Mouse (Mus musculus): ENCODE measurements around the gene Fxyd7.

The Fxyd7 gene

DNA sequence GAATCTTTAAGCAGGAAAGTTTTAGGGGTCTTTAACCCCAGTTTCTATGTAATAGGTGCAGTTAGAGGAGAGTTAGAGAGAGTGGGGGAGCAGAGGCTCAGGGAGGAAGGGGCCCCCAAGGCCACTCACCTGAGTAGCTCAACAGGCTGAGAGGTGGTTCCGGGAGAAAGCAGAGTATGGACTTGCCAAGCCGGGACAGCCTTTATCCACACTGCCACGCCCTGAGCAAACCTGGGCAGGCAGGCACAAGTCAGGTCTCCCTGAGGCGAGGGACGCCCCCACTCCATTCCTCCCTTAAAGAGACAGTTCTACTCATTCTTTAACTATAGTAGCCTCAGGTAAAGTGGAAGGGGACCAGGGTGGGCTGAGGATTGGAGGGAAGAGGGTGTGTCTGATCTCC, 25.2 kb upstream of the Fxyd7 start, which contains the start of gene Fxyd3:
Fxyd3 (minus strand) TSS at position 213 of the 400 bp plus-strand sequence.
- DNase-seq (ENCODE audit: low spot score) = no peak

DNA sequence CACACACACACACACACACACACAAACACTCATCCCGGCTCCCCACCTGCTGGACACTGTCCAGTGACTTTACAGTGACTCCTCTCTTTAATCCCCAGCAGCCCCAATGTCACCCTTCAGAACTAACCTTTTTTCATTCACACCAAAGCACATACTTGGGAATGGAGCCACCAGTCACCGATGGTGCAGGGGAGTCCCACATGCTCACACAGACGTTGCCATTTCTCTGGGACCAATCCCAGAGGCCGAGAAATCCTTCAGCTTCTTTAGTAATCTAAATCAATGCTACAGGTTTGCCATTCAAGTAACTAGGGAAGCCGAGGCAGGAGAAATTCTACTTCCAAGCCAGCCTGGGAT, 23.4 kb upstream of the Fxyd7 start:
- DNase-seq (ENCODE audit: low spot score) = no peak

DNA sequence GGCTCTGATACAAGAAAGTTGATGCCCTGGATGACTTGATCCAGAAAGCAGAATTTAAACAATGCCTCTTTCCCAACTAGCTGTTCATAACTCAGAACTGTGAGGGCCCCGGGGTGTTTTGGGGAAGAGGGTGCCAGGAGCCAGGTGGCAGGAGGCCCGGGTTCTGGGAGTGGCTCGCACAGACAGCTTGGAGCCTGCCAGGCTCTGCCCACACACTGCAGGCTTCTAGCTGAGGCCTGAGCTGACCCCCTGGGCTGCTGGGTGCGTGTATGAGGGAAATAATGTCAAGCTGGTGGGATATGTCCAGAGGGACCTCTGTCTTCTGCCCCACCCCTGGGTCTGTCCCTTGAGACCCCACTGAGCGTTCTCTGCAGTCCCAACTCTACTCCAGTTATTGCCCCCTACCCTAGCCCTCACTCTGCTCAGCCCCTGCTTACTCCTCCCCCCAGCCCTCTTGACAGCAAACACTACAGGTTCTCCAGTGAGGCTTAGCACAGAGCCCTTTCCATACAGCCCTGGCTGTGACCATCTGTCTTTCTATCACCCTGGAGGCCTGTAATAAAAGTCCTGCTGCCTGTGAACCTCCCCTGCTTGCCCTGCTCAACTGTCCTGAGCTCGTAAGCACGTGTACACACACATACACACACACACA, 22.9 kb upstream of the Fxyd7 start:
- no peak for DNase-seq (ENCODE audit: low spot score)

DNA sequence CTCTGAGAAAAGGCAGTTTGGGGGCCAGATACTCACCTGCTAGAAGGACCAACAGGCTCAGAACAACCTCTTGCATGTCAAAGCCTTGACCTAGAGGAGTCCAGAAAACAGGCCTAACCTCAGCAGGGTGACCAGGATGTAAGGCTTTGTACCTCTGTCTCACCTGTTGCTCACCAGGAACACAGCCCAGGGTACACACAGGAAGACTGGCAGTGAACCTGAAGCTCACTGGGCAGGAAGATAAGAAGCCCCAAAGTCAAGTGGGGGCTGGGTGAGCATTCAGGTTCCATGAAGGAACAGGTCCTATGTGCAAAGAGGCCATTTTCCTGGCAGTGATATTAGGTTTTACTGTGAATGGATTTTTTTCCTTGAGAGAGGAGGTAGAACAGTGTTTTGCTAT, 22.3 kb upstream of the Fxyd7 start:
- no peak for DNase-seq (ENCODE audit: low spot score)

DNA sequence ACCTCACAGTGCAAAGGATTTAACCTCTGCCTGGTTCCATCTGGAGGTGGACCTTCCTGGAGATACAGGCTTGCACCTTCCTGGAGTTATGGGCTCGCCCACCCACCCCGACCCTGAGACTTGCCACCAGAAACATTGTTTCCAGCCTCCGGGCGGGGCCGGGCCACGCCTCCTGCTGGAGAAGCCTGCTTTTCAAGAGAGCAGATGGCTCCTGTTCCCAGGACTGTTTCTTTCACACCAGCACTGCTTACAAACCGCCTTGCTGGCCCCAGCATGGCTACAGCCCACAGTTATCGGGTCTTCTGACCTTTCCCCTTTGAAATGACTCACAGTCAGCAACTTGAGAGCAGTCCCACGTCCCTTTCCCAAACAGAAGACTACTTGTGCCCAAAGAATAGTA, 21.1 kb upstream of the Fxyd7 start:
- no peak for DNase-seq (ENCODE audit: low spot score)

DNA sequence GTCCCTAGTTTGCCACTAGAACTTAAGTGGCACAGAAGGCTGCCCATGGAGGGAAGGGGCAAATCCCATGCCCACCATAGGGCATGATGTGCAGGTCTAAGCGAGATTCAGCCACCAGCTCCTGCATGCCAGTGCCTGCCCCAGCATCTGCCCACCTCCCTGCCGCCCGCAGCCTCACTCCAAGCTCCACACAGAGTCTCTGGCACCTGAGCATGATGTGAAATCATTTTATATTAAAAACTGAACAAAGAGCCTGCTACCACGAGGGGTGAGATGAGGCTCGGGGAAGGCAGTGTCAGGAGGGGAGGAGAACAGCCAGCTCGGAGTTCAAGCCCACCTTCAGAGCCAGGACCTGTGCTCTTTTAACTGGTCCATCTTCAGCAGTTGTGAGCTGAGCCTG, 19.1 kb upstream of the Fxyd7 start:
- DNase-seq (ENCODE audit: low spot score) = no peak

DNA sequence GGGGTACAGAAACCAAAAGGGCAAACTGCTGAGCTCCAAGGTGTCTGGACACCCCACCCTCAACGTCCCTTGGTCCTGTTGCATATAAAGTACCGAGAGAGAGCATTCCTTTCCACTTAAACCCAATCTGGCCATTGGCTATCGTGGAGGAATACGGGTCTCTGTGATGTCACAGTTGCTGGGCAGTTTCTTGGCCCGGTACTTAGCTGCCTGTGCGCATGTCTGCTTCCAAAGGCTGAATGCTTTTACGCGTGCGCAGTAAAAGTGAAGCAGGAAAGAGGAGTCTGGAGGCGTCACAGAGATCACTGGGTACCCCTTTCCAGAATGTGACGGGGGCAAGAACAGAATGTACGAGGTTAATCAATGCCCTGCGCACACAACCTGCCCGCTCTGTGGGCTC, 18.2 kb upstream of the Fxyd7 start:
- DNase-seq (ENCODE audit: low spot score) = no peak

DNA sequence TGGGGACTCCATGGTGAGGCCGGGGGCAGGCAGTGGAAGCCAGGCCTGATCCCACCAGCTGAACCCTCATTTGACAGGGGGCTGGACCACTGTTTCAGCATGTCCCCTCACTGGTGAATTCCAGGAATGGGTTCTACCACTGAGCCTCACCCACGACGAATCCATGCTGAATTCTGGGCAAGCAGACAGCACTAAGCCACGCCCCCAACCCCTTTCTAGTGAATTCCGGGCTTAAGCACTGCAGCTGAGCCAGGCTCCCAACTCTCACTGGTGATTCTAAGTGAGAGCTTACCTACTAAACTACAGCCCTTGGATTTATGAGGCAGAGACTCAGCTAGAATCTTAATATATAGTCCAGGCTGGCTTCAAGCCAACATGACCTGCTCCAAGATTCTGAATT, 16.6 kb upstream of the Fxyd7 start:
- DNase-seq (ENCODE audit: low spot score) = no peak

DNA sequence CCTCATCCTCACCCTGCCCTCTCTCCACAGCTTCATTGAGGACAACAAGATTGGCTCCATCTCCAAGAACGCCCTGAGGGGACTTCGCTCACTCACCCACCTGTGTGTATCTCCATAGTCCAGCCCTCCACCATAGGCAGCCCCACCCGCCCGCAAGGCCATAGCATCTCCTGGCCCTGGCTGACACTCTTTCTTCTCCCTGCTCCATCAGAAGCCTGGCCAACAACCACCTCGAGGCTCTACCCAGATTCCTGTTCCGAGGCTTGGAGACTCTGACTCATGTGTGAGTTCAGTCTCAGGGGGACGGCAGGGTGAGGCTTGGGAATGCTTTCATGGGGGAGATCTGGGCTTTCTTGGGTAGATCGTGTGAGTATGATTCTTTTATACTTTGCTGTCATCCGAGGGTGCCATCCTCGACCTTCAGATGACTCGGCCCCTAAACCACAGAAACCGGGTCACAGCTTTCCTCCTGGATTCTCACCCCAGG, 11.8 kb upstream of the Fxyd7 start:
- no peak for DNase-seq (ENCODE audit: low spot score)

DNA sequence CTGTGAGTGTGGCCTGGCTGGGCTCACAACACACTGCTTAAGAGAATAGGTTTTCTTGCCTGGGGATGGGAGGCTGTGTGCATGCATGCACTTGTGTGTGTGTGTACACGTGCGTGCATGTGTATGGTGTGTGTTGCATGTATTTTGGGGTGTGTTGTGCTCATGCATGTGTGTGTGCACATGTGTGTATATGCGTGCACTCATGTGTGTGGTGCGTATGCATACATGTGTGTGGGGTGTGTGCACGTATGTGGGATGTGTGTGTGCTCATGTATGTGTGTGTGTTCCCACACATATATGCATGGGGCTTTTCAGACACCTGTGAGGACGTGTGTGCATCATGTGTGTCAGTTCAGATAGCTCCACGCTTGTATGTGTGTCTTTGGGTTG, 9.3 kb upstream of the Fxyd7 start:
- no peak for DNase-seq (ENCODE audit: low spot score)

DNA sequence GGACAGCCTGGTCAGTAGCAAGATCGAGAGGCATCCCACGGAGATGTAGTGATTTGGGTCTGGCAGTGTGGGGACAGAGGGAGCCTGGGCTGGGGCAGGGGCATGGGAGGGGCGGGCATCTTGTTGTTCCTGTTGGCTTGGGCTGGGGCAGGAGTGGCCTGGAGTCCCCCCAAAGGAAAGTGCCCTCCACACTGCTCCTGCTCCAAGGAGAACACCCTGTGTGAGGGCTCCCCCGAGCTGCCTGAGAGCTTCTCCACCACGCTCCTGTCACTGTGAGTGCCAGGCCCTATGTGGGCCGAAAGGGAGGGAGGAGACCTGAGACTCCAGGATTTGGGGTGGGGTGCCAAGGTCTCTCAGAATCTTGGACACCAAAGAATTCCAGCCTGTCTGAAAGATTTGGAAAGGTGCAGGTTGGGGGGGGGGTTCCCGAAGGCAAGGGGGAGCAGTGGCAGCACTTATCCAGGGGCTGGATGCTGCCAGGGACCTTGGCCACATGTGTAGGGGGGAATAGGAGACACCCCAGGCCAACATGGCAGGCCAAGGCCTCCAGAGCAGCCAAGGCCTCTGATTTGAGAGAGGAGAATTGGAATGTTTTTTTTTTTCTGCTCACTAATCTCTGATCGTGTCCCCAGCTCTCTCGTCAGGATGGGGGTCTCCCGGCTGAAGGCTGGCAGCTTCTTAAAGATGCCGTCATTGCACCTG, 8.8 kb upstream of the Fxyd7 start:
- DNase-seq (ENCODE audit: low spot score) = no peak

DNA sequence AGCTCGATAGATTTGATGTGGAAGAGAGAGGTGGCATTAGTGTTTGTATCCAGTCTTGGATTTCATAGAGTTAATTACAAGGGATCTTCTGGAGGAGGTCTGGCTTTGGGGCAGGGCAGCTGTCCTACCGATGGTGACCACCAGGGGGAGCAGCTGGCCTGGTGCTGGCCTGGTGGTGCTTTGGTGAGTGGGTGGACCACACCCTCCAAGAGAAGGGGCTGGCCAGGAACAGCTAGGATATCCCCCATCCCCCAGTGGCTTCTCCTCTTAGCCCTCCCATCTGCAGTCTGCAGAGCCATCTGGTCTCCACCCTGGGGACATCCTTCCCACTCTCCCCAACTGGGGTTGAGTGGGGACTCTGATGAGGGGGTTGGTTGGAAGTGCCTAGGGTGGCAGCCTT, 7.8 kb upstream of the Fxyd7 start, which contains the start of gene Lgi4:
Lgi4 (plus strand) TSS at position 235 of the 400 bp plus-strand sequence.
- DNase-seq (ENCODE audit: low spot score) = peak; percentile 86

DNA sequence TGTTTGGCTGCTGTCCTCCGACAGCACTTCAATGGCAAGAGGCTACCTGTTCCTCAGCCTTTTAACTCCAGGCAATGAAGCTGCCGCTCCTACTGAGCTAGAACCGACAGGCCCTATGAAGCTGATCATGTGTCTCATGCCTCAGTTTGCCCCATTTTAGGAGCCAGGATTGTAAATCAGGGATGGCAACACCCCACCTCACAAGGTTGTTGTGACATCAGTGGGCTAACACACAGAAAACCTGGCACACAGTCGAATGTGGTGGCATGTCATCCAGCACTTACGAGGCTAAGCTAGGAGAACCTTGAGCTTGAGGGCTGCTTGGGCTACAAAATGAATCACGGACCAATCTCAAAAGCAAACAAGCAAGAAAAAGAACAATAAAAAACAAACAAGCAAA, 6.9 kb upstream of the Fxyd7 start:
- no peak for DNase-seq (ENCODE audit: low spot score)

DNA sequence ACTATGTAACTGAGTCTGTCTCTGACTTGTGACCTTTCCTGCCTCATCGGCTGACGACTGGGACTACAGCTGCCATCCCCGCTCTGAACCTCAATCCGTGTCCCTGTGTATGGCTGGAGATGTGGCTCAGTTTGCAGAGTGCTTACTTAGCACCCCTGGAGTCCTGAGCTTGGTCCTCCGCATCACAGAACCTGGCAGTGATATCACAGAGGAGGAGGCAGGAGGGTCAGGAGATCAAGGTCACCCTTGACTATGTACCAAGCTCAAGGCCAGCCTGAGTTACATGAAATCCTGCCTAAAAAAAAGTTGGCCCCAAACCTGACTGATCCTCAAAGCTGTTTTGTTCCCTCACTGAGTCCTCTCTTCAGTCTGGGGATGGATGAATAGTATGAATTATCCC, 6.5 kb upstream of the Fxyd7 start:
- DNase-seq (ENCODE audit: low spot score) = no peak

DNA sequence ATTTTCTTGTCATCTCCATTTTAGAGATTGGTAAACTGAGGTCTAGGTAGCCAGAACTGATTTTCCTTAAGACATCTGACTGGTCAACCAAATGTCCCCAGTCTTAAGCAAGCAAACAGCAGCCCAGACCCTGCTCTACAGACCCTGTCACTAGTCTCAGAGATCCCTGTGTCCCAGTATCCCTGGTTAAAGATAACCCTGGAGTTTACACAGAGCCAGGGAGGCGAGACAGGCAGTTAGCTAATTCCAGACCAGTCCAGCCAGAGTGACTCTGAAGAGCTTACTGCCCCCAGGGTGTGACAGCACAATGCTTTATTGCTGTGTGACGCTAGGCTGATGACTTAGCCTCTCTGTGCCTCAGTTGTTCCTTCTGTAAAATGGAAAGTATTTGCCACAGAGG, 5.8 kb upstream of the Fxyd7 start, which contains the start of gene Fxyd1:
Fxyd1 (minus strand) TSS at position 129 of the 400 bp plus-strand sequence.
- DNase-seq (ENCODE audit: low spot score) = no peak

DNA sequence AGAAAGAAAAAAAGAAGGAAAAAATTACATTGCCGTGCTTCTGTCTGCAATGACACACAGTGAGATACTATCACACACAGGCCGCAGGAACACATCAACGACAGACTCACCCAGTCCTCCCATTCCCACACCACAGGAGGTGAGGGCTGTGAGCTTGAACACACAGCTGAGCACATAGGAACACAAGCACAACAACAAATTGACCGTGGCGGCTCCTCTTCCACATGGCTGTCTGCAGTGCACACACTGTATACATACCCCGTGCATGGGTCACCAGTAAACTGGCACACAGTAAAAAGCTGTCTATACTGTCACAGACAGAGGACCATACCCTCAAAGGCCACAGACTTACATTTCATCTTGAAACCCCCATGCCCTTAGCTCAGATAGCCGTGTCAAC, 5.2 kb upstream of the Fxyd7 start:
- DNase-seq (ENCODE audit: low spot score) = no peak

DNA sequence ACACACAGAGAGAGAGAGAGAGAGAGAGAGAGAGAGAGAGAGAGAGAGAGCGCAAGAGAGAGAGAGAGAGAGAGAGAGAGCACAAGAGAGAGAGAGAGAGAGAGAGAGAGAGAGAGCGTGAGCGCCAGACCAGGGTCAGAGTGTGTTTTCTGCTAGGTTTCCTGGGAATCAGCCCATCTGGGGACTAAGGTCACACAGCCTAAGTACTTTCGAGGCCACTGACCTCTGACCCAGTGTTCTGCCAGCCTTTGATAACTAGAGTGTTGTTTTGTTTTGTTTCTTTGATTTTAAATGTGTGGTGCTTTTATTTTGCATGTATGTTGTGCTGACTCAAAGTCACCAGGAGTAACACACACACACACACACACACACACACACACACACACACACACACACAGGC, 4.6 kb upstream of the Fxyd7 start:
- DNase-seq (ENCODE audit: low spot score) = peak; percentile 54

DNA sequence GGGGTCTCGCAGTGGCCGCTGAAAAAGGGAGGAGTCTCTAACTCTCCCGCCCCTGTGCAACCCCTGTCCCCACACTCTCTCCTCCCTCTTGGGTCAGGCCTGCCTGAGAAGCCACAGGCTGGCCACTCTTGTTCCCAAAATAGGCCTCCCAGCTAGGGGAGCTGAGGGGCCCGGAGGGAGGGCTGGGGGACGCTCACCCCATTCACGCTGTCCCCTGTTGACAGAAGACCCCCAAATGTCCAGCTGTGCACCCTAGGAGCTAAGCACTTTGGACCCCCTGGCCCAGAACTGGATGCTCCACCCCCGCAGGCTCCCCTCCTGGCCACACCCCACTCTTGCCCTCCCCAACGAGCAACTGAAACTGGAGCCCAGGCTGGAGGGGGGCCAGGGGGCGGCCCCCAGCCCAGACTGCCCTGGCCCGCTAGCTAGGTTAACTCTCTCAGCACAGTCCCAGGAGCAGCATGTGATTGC, 4.1 kb upstream of the Fxyd7 start:
- DNase-seq (ENCODE audit: low spot score) = no peak

DNA sequence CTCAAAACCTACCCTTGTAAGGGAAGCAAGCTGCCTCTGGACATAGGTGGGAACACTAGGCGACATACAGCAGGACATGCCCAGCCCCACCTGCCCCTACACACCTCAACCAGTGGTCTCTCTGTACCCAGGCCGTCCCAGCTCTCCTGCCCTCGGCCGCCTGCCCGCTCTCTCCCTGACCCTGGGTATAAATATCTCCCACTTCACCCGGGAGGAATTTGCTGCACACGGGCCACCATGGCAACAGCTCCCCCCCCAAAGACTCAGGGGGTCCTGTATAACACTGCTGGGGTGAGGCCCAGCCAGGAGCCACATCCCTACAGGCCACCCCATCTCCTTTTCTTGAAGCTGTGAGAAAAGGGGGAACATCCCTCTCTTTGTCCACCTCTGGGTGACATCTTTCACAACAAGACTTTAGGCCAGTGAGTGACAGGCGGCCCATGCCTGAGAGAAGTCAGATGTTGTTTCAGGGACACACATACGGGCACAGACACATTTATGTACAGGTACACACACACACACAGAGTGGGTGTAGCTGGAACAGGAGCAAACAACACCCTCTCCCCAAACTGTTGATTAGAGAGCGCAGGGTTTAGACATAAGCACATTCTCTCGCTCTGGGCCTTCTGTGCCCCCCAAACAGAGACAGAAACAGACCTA, 3.5 kb upstream of the Fxyd7 start:
- no peak for DNase-seq (ENCODE audit: low spot score)

DNA sequence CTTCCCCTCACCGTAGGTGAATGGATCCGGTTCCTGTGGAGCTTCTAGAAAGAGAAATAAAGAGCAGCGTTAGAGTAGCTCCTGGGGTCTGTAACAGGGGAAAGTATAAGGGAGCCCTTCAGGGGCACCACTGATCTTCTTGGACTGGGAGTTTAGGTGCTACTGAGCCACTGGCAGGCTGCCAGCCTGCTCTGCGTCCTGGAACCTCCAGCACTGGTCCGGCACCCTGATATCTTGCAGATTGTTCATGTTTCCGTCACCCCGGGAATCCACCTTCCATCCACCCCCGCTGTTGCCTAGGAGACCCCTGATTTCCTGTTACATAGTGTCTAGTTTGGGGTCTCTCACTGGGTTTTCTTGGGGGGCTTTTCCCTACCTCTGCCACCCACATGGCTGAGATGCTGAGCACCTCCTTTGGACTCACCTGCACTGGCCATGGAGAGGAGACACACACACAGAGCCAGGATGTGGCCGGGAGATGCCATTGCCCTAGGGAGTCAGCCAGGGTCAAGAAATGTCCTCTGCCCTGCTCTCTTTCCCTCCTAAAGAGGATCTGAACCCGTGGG, 2.7 kb upstream of the Fxyd7 start:
- no peak for DNase-seq (ENCODE audit: low spot score)

DNA sequence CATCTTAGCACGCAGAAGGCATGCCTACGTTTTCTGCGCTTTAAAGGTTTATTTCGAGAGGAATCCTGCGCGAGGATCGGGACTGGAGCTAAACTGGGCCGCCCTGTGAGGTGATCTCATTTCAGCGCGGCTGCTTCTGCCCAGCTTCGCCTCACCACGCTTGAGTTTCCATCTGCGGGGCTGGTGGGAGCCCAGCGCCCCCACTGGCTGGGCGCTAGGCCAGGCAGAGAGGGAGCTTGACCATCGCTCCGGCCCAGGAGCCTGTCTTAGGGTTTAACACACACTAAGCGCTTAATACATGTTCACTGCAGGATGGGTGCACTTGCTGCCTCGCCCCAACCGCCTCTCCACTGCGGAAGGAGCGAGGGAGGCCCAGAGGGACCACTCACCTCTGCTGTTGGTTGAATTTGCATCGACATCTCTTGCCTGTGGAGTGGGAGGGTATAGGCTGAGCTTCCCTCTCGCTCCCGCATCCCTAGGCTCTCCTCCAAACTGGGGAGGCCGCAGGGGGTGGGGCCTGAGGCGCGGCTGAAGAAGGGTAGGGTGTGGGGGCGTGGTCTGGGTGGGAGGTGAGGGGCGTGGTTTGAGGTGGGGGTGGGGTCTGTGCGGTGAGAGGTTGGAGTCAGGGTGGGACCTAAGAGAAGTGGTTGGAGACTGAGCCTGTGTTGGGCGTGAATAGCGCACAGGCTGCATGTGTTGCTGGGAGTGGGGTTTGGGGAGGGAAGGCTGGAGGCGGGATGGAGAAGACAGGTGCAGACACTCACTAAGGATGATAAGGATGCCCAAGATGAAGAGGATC, 1.6 kb upstream of the Fxyd7 start:
- DNase-seq (ENCODE audit: low spot score) = peak; percentile 36

DNA sequence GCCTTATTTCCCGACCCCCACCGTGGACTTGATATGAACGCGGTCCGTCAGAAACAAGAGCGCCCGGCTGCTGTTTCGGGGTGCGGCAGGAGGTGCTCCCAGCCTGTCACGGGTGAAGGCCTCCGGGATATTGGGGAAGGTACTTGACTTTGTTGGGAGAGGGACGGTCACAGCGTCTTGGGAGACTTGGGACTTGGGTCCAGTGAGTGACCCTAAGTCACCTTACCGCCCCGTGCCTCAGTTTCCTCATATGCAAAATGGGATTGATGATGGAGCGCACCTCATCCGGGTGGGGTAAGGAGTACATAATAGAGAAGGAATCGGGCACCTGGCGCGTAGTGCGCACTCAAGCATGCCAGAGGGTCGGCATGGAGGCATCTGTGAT, 976 bp upstream of the Fxyd7 start:
- DNase-seq (ENCODE audit: low spot score) = no peak

Data from embryo, embryonic 10 days (tissue).